Mouse (Mus musculus) hindbrain, embryonic 11.5 days (tissue): ENCODE results near the gene Slc35a2. TPM values are rescaled to one million over a fixed set of nuclear protein-coding genes. Genes with fewer than 3 reads are reported as not detected.
A peak's percentile ranks its signal among the peaks of the same experiment; 100 is the strongest.

Experiments used
- ATAC-seq: fragments of 200-750 bp; cut with Nextera tagmentation; 2 replicates; pipeline ENCODE4 v1.8.0; 2017; ENCODE audit warnings: mild to moderate bottlenecking, moderate TSS enrichment, moderate library complexity; ENCODE audit not compliant: low FRiP score
- DNase-seq: peaks from one replicate; pipeline ENCODE4 v3.0.0-alpha.2; 2015; ENCODE audit warnings: low spot score
- H3K27ac ChIP-seq: fragments of 300-500 bp; sonication (generic); 2 replicates; pipeline ENCODE4 v1.5.1; 2014; ENCODE audit warnings: mild to moderate bottlenecking, low read depth, low read length
- H3K27me3 ChIP-seq: fragments of 300-500 bp; sonication (generic); 2 replicates; pipeline ENCODE4 v1.6.1; 2014; ENCODE audit warnings: mild to moderate bottlenecking, low read length, moderate library complexity, mixed read lengths; ENCODE audit not compliant: control insufficient read depth, insufficient read depth
- H3K36me3 ChIP-seq: fragments of 300-500 bp; sonication (generic); 2 replicates; pipeline ENCODE4 v1.6.1; 2014; ENCODE audit warnings: mild to moderate bottlenecking, low read length, moderate library complexity, mixed read lengths; ENCODE audit not compliant: control insufficient read depth, insufficient read depth
- H3K4me1 ChIP-seq: fragments of 300-500 bp; sonication (generic); replicated peaks from 2 replicates; pipeline ENCODE4 v1.6.1; 2014; ENCODE audit warnings: low read length, mixed read lengths; ENCODE audit not compliant: control insufficient read depth, insufficient read depth
- H3K4me2 ChIP-seq: fragments of 300-500 bp; sonication (generic); replicated peaks from 2 replicates; pipeline ENCODE4 v1.6.1; 2014; ENCODE audit warnings: mild to moderate bottlenecking, low read depth, low read length
- H3K4me3 ChIP-seq: fragments of 300-500 bp; sonication (generic); 2 replicates; pipeline ENCODE4 v1.5.1; 2014; ENCODE audit warnings: low read depth, low read length
- H3K9ac ChIP-seq: fragments of 300-500 bp; sonication (generic); 2 replicates; pipeline ENCODE4 v1.6.1; 2014; ENCODE audit warnings: low read depth, low read length
- H3K9me3 ChIP-seq: fragments of 300-500 bp; sonication (generic); 2 replicates; pipeline ENCODE4 v1.6.1; 2016; ENCODE audit warnings: low read length; ENCODE audit not compliant: control insufficient read depth
- WGBS: fragments of 180-500 bp; shearing (Covaris S2); extraction: QIAGEN DNeasy Blood & Tissue Kit; methylation state at CpG from one replicate; pipeline ENCODE4 v1.1.7; 2014; 5-methylcytosine and 5-hydroxymethylcytosine counted together
- polyA plus RNA-seq: library from polyadenylated mRNA; unstranded; fragments of >200 nt; fragmentation: Nextera tagmentation; extraction: Ambion mirVana; gene quantifications from 2 replicates; pipeline ENCODE4 v1.2.1, GENCODE M21; 2014

Gene Slc35a2
- polyA plus RNA-seq = 11.5 and 13.3 TPM in 2 replicates

- no peaks in the 10 kb centered on the region; the same call in 1 of the 2 replicates for H3K4me1 ChIP-seq
- H3K4me3 ChIP-seq = peak within 1 kb of the TSS; percentile 50
- no peaks in the 10 kb centered on the region for H3K36me3 ChIP-seq
- no peaks in the 10 kb centered on the region for H3K9me3 ChIP-seq
- peak within 1 kb of the TSS; percentile 56 for H3K4me2 ChIP-seq
- WGBS = 14% methylated on average over 43 of the region's 49 CpGs
- H3K27me3 ChIP-seq = no peaks in the 10 kb centered on the region
- H3K9ac ChIP-seq = peak within 1 kb of the TSS; percentile 52
- H3K27ac ChIP-seq = peak within 1 kb of the TSS; percentile 72
- ATAC-seq (peak; percentile 86), DNase-seq (peak; percentile 74)
These were observed at the start of gene Slc35a2 for GRCm38 (mm10) chrX:7883841-7884567. TSS of gene Slc35a2 (plus strand) at chrX:7884028.

DNA sequence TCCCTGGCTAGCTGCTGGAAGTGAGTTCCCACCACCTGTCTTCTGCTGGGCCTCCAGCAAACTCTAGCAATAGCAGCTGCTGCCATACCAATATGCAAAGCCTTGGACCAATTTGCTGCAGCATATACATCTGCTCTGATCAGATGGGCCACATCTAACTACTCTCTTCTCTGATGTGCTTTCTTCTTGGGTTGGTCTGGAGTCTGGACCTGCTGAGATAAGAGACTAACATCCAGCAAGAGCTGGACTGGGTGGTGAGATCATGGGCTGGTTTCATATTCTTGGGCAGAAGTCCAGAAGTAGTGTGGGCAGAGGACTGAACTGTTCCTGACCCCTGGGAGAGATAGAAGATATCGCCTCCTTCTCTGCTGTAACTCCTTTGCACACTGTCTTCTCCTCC, 46.7 kb upstream of the Slc35a2 start:
- Histone ChIP-seq H3K36me3 (no peaks in the 10 kb centered on the region), H3K27me3 (no peaks in the 10 kb centered on the region), H3K9ac (no peak overlapping the region), H3K4me1 (no peaks in the 10 kb centered on the region), H3K4me3 (no peak overlapping the region), H3K4me2 (no peak overlapping the region), H3K27ac (no peak overlapping the region), H3K9me3 (no peaks in the 10 kb centered on the region)
- no peak for ATAC-seq
- 78% methylated on average over 1 of the region's 1 CpGs for WGBS
- DNase-seq = no peak

GRCm38 (mm10) chrX:7840842-7841162, 43.0 kb upstream of the Slc35a2 start:
- H3K27ac ChIP-seq = no peak overlapping the region
- H3K36me3 ChIP-seq = no peaks in the 10 kb centered on the region
- no peak overlapping the region; the same call in 1 of the 2 replicates for H3K4me3 ChIP-seq
- DNase-seq (no peak), ATAC-seq (no peak)
- no peak overlapping the region for H3K9ac ChIP-seq
- peak overlapping the region; percentile 25; the same call in 1 of the 2 replicates for H3K4me2 ChIP-seq
- 0 out of 2 replicates have a peak, but pooled peaks cover 2% of the 10 kb centered on the region for H3K4me1 ChIP-seq
- H3K27me3 ChIP-seq = no peaks in the 10 kb centered on the region
- H3K9me3 ChIP-seq = no peaks in the 10 kb centered on the region
- WGBS = 13% methylated on average over 7 of the region's 7 CpGs

DNA sequence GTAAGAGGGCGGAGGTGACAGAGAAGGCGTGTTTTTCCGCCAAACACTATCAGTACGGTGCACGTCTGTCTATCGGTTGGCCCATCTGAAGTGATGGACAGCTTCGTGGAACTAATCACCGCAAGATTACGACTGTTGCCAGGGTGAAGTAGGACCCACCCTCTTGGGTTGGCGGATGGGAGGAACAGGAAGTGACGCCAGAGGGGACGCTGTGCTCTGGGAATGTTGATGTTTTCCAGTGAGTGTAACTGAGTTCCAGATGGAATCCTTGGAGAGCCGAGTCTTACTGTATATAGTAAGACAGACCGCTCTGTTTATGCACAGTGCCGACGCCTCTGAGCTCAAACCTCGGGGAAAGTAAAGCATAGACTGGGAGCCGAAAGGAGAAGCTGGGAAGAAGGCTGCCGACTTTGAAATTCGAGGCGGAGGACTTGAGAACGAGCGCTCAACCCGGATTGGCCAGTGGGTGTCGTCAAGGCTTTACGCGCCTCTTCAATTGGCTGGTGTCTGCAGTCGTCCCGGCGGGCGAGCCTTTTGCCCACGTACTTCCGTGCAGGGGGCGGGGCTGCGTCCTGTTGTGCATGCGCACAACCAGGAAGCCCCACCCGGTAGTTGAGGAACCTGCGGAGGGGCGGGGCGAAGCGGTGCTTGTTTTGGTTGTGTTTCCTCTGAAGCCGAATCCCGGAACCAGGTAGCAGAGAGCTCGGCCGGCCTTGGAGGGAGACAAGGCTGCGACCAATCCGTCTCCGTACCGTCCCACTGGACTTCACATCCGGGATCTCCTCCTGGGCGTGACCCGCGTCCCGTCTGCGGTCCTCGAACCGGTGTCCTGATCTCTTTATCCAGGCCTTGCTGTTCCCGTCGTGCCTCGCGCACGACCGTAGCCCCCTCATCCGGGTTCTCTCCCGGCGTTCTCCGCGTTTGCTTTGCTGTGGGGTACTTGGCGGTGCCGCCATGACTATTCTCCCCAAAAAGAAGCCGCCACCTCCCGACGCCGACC, 42.4 kb upstream of the Slc35a2 start, which contains the start of gene Otud5:
Otud5 (plus strand) TSS at position 202 of the 1,000 bp plus-strand sequence.
- Histone ChIP-seq H3K27ac (peak within 1 kb of the TSS; percentile 75), H3K9me3 (no peaks in the 10 kb centered on the region), H3K27me3 (no peaks in the 10 kb centered on the region), H3K4me2 (peak within 1 kb of the TSS; percentile 60), H3K4me1 (0 out of 2 replicates have a peak, but pooled peaks cover 2% of the 10 kb centered on the region), H3K9ac (peak within 1 kb of the TSS; percentile 77), H3K36me3 (no peaks in the 10 kb centered on the region), H3K4me3 (peak within 1 kb of the TSS; percentile 85)
- DNase-seq = peak; percentile 89
- ATAC-seq = peak; percentile 98
- WGBS = 11% methylated on average over 70 of the region's 74 CpGs

- WGBS = 20% methylated on average over 23 of the region's 42 CpGs
- Histone ChIP-seq H3K9me3 (no peaks in the 10 kb centered on the region), H3K9ac (peak overlapping the region; percentile 77), H3K4me2 (peak overlapping the region; percentile 60), H3K27ac (peak overlapping the region; percentile 68), H3K27me3 (no peaks in the 10 kb centered on the region), H3K36me3 (no peaks in the 10 kb centered on the region), H3K4me1 (0 out of 2 replicates have a peak, but pooled peaks cover 2% of the 10 kb centered on the region), H3K4me3 (peak overlapping the region; percentile 85)
- ATAC-seq = no peak
- DNase-seq = peak; percentile 7
These were observed 41.5 kb upstream of the Slc35a2 start for GRCm38 (mm10) chrX:7842318-7842717.

GRCm38 (mm10) chrX:7847845-7848244, 36.0 kb upstream of the Slc35a2 start:
- H3K4me1 ChIP-seq = 0 out of 2 replicates have a peak, but pooled peaks cover 2% of the 10 kb centered on the region
- no peaks in the 10 kb centered on the region for H3K9me3 ChIP-seq
- H3K36me3 ChIP-seq = no peaks in the 10 kb centered on the region
- ATAC-seq (no peak), DNase-seq (no peak)
- H3K4me2 ChIP-seq = no peak overlapping the region
- no peaks in the 10 kb centered on the region for H3K27me3 ChIP-seq
- no peak overlapping the region for H3K9ac ChIP-seq
- H3K27ac ChIP-seq = no peak overlapping the region
- 87% methylated on average over 2 of the region's 2 CpGs for WGBS
- H3K4me3 ChIP-seq = no peak overlapping the region

DNA sequence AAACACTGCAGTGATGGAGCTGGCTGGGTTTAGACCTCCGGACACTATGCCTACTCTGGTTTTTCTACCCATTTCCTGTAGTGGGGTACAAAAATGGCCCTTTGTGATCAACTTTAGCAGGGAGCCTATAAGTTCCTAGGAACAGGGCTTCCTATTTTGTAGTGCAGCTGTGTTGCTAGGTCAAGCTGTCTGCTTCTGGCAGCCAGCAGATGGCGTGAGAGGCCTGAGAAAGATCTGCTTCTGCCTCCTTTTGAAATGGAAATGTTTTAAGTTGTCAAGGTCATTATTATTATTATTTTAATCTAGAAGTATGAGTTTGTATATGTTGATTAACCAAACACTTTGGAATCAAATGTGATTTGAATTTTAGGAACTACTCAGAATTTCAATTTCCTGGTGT, 29.2 kb upstream of the Slc35a2 start:
- ATAC-seq (no peak), DNase-seq (peak; percentile 32)
- H3K36me3 ChIP-seq = no peaks in the 10 kb centered on the region

GRCm38 (mm10) chrX:7859191-7859753, 24.6 kb upstream of the Slc35a2 start:
- no peak overlapping the region for H3K4me3 ChIP-seq

More for the DNA sequence above, 29.2 kb upstream of the Slc35a2 start:
- no peak overlapping the region for H3K4me2 ChIP-seq
- no peaks in the 10 kb centered on the region for H3K4me1 ChIP-seq
- H3K27ac ChIP-seq = no peak overlapping the region
- no peak overlapping the region for H3K4me3 ChIP-seq
- no peaks in the 10 kb centered on the region for H3K9me3 ChIP-seq
- H3K27me3 ChIP-seq = no peaks in the 10 kb centered on the region
- WGBS = 48% methylated on average over 2 of the region's 2 CpGs
- H3K9ac ChIP-seq = no peak overlapping the region

More at GRCm38 (mm10) chrX:7859191-7859753, 24.6 kb upstream of the Slc35a2 start:
- Histone ChIP-seq H3K36me3 (no peaks in the 10 kb centered on the region), H3K4me1 (no peaks in the 10 kb centered on the region), H3K4me2 (no peak overlapping the region), H3K9me3 (no peaks in the 10 kb centered on the region), H3K27me3 (no peaks in the 10 kb centered on the region), H3K27ac (no peak overlapping the region), H3K9ac (no peak overlapping the region)
- 88% methylated on average over 3 of the region's 3 CpGs for WGBS
- ATAC-seq (no peak), DNase-seq (no peak)
